Mouse (Mus musculus) kidney, adult 2 months (tissue): ENCODE measurements around the gene Zfp219.

Experiments
- CTCF ChIP-seq: fragments of 200-500 bp; conservative IDR thresholded peaks from 2 replicates; pipeline ENCODE4 v1.5.1; 2011; ENCODE audit warnings: low read depth, mild to moderate bottlenecking, control low read depth, low read length, moderate library complexity, mixed read lengths; ENCODE audit not compliant: insufficient read depth, insufficient read length
- POLR2A ChIP-seq: fragments of 200-500 bp; IDR thresholded peaks from one replicate; pipeline ENCODE4 v1.6.1; 2011; ENCODE audit warnings: low read depth, low read length, control low read depth

DNA sequence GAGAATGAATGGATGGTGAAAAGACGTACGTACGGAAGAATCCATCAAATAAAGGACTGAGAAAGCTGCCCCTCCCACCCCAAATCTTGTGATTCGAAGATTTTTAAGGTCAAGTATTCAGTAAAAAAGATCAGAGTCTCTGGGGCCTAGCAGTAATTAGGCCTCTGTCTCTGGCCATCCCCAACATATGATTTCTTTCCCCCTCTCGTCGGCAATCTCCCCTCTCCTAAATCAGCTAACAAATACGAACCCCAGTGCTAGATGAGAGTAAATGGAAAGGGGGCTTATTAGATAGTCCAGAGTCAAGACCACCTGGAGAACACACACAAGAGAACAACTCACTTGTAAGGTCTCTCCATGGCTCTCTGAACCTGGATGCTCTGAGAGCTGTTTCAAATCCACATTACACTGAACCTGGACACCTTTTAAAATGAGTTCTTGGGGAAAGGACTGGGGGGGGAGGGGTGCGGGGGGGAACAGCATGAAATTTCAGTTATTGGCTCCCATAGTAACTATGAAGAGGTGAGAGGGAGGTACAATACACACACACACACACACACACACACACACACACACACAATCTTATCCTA, 7.4 kb downstream of the Zfp219 start:
- TF ChIP-seq POLR2A (no peak), CTCF (no peak)
